Mouse (Mus musculus) stomach, postnatal 0 days (tissue): ENCODE measurements around the gene Nptxr. TPM values are rescaled to one million over a fixed set of nuclear protein-coding genes. Genes with fewer than 3 reads are reported as not detected.

Source experiments
- ATAC-seq: fragments of 200-750 bp; cut with Nextera tagmentation; 2 replicates; pipeline ENCODE4 v1.8.0; 2017; ENCODE audit not compliant: low FRiP score, low TSS enrichment
- DNase-seq: peaks from one replicate; pipeline ENCODE4 v3.0.0-alpha.2; 2016; ENCODE audit warnings: low spot score
- H3K27ac ChIP-seq: fragments of 300-500 bp; sonication (generic); replicated peaks from 2 replicates; pipeline ENCODE4 v1.5.1; 2014; ENCODE audit warnings: mild to moderate bottlenecking, control low read depth
- H3K27me3 ChIP-seq: fragments of 300-500 bp; sonication (generic); 2 replicates; pipeline ENCODE4 v1.6.1; 2014; ENCODE audit warnings: low read length; ENCODE audit not compliant: control insufficient read depth, insufficient read depth
- H3K36me3 ChIP-seq: fragments of 300-500 bp; sonication (generic); 2 replicates; pipeline ENCODE4 v1.6.1; 2014; ENCODE audit warnings: low read length, mixed read lengths; ENCODE audit not compliant: control insufficient read depth, insufficient read depth
- H3K4me1 ChIP-seq: fragments of 300-500 bp; sonication (generic); replicated peaks from 2 replicates; pipeline ENCODE4 v1.6.1; 2014; ENCODE audit warnings: antibody characterized with exemption; ENCODE audit not compliant: control insufficient read depth, insufficient read depth
- H3K4me2 ChIP-seq: fragments of 300-500 bp; sonication (generic); replicated peaks from 2 replicates; pipeline ENCODE4 v1.6.1; 2014; ENCODE audit warnings: low read depth, mild to moderate bottlenecking, control low read depth, moderate library complexity
- H3K4me3 ChIP-seq: fragments of 300-500 bp; sonication (generic); 2 replicates; pipeline ENCODE4 v1.5.1; 2014; ENCODE audit warnings: low read depth, low read length, control low read depth
- H3K9ac ChIP-seq: fragments of 300-500 bp; sonication (generic); 2 replicates; pipeline ENCODE4 v1.6.1; 2014; ENCODE audit warnings: mild to moderate bottlenecking, low read length, control low read depth, mixed read lengths
- H3K9me3 ChIP-seq: fragments of 300-500 bp; sonication (generic); 2 replicates; pipeline ENCODE4 v1.6.1; 2016; ENCODE audit warnings: low read length; ENCODE audit not compliant: control insufficient read depth
- CTCF ChIP-seq: IDR thresholded peaks from 2 replicates; pipeline ENCODE4 v1.5.1; 2016; ENCODE audit warnings: antibody characterized with exemption, low read depth, mild to moderate bottlenecking, moderate library complexity
- EP300 ChIP-seq: optimal IDR thresholded peaks from 2 replicates; pipeline ENCODE3; 2016; ENCODE audit warnings: antibody characterized with exemption
- whole genome bisulfite sequencing: fragments of 180-500 bp; shearing (Covaris S2); extraction: QIAGEN DNeasy Blood & Tissue Kit; methylation state at CpG from one replicate; pipeline ENCODE4 v1.1.7; 2014; 5-methylcytosine and 5-hydroxymethylcytosine counted together
- polyA plus RNA-seq: library from polyadenylated mRNA; unstranded; fragments of >200 nt; fragmentation: Nextera tagmentation; extraction: Ambion mirVana; gene quantifications from 2 replicates; pipeline ENCODE4 v1.2.1, GENCODE M21; 2015

Gene Nptxr
- polyA plus RNA-seq, 1 experiment from 2014 or later = 2.0 TPM

DNA sequence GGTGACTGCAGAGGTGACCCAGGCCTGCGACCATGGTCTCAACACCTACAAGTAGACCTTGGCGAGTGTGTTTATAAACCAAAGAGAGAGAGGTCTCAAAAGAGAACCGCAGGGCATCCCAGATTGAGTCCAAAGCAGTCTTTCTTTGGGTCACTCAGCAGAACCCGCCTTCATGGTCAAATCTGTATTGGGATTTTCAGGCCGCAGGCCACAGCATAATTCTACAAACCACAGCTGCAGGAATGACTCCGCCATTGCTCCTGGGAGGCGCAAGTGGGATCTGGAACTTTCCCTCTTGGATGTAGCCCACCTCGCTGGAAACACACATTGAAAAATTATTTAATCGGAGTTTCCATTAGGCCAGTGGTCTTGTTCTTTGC, 30.3 kb upstream of the Nptxr start:
- Histone ChIP-seq H3K9me3 (no peaks in the 10 kb centered on the region), H3K27me3 (no peaks in the 10 kb centered on the region), H3K4me3 (peak overlapping the region; percentile 78; the same call in 1 of the 2 replicates), H3K9ac (no peak overlapping the region), H3K4me2 (peak overlapping the region; percentile 89), H3K27ac (peak overlapping the region; percentile 90), H3K36me3 (no peaks in the 10 kb centered on the region; the same call in 1 of the 2 replicates), H3K4me1 (no peaks in the 10 kb centered on the region)
- DNase-seq (no peak), ATAC-seq (no peak)
- WGBS = 49% methylated on average over 9 of the region's 9 CpGs
- TF ChIP-seq EP300 = no peak

DNA sequence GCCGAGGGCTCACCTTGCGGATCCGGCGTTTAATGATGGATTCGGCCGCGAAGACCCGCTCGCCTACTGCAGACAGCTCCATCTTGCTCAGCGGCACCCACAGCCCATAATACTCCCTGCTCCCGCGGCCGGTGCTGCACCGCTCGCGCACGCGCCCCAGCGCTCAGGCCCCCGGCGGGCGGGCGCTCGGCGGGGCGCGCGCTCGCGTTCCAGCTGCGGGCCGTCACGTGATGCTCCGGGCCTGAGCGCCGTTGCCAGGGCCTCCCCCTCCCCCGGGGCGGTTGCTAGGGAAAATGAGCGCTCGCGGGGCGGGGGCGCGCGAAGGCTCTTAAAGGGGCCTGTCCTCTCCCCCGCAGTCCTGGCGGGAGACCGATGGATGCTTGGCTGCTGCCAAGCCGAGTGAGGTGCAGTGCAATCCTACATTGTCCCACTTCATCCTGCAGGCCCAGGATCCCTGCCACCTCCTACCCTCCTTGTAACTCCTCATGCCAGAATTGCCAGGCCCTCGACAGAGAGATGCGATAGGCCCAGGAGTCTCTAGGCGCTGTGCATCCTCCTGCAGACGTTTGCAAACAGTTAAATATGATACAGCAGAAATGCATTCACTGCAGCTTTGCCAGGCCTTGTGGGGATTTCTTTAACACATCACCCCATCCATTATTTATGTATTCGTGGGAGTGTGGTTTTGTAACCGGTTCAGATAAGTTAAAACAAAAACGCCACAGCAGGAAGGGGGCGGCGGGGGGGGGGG, 29.7 kb upstream of the Nptxr start, which contains the start of the genes Npcd and Cbx6:
TSS of gene Npcd (minus strand) at position 108 of the 751 bp plus-strand sequence.
TSS of gene Cbx6 (minus strand) at position 559 of the 751 bp plus-strand sequence.
- DNase-seq (peak; percentile 93), ATAC-seq (peak; percentile 88)
- Histone ChIP-seq H3K4me1 (no peaks in the 10 kb centered on the region), H3K4me2 (peak within 1 kb of the TSS; percentile 89), H3K4me3 (peak within 1 kb of the TSS; percentile 78), H3K9me3 (no peaks in the 10 kb centered on the region), H3K27me3 (no peaks in the 10 kb centered on the region), H3K27ac (peak within 1 kb of the TSS; percentile 90), H3K9ac (peak within 1 kb of the TSS; percentile 84), H3K36me3 (no peaks in the 10 kb centered on the region; the same call in 1 of the 2 replicates)
- under 1% methylated on average over 43 of the region's 58 CpGs for WGBS
- no peak for TF ChIP-seq EP300
- TF ChIP-seq CTCF = no peak

DNA sequence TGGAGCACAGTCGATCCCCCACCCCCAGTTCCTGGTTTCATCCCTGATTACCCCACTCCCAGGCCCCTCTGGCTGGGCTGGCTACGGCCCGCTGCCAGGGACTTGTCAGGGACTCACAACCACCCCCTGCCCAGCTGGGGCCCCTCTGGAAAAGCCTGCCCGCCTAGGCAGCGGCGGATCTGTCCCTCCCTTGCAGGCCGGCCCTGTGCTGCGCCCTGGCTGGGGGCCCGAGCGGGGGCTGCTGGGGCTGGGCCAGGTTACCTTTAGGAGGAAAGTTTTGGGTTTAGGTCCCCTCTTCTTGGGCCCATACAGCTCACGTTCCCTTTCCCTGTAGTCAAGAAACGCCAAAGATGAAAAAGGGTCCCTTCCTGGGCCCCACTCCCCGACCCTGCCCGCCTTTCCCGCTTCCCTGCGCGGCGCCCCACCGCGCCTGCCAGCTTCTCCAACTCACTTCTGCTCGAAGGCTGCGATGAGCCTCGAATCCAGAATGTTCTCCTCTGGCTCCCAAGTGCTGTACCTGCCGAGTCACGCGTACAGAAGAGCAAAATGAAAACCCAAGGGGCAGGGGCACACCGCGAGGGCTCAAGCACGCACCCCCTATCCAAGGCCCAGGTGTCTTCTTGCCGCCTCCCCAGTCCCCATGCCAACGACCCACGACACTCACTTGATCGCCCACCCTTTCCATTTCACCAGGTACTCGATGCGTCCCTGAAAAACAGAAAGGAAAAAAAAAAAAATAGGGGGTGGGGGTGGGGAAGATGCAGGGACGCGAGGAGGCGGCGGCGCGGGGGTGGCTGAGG, 28.9 kb upstream of the Nptxr start:
- H3K9ac ChIP-seq = peak overlapping the region; percentile 84
- H3K4me2 ChIP-seq = peak overlapping the region; percentile 89
- no peaks in the 10 kb centered on the region for H3K4me1 ChIP-seq
- H3K27me3 ChIP-seq = no peaks in the 10 kb centered on the region
- peak overlapping the region; percentile 90 for H3K27ac ChIP-seq
- 0 out of 2 replicates have a peak, but pooled peaks have one; percentile 5 for ATAC-seq
- TF ChIP-seq CTCF (no peak), EP300 (no peak)
- under 1% methylated on average over 41 of the region's 41 CpGs for WGBS
- no peaks in the 10 kb centered on the region; the same call in 1 of the 2 replicates for H3K36me3 ChIP-seq
- peak; percentile 57 for DNase-seq
- no peaks in the 10 kb centered on the region for H3K9me3 ChIP-seq
- peak overlapping the region; percentile 78 for H3K4me3 ChIP-seq

DNA sequence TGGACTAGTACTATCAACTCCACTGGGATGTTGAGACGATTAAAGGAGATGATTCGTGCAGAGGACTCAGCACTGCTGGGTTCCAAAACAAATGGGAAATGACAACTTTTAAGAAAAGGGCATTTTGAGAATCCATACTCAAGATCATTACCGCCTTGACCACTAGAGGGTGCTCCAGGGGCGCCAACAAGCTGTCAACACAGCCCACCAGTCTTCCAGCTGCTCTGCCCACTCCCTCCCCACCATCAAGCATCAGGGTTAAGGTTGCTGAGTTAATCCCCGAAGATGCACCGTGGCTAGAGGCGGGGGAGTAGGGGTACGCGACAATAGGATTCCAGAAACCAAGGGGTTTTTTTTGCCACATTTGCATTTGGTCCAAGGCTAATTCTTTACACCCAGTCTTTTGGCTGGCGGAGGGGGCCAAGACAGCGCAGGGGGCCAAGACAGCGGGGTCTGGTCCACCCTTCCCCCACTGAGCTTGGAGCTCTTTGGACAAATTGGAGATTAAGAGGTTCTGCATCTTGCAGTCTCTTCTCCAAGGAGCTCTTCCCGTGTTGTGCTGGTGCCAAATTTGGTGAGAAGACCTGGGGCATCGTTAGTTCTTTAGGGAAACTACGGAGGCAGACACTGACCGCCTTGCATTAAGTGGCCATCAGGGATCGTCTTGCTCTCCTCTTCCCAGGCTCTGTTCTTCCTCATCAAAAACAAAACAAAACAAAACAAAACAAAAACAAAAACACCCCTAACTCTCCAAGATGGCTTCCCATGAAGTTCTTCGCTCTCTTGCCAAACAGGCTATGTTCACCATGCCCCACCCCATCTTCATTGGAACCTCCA, 27.7 kb upstream of the Nptxr start:
- H3K27ac ChIP-seq = peak overlapping the region; percentile 90
- TF ChIP-seq EP300 = no peak
- TF ChIP-seq CTCF = peak; percentile 95
- no peaks in the 10 kb centered on the region for H3K9me3 ChIP-seq
- no peaks in the 10 kb centered on the region for H3K4me1 ChIP-seq
- peak overlapping the region; percentile 84 for H3K9ac ChIP-seq
- 22% methylated on average over 18 of the region's 18 CpGs for WGBS
- H3K36me3 ChIP-seq = peaks cover 10% of the 10 kb centered on the region
- H3K4me3 ChIP-seq = peak overlapping the region; percentile 78
- no peak for ATAC-seq
- no peaks in the 10 kb centered on the region for H3K27me3 ChIP-seq
- H3K4me2 ChIP-seq = peak overlapping the region; percentile 89
- DNase-seq = peak; percentile 81

GRCm38 (mm10) chr15:79830388-79830787, 25.8 kb upstream of the Nptxr start:
- ATAC-seq = peak; percentile 45; the same call in 1 of the 2 replicates
- peak; percentile 72 for DNase-seq
- Histone ChIP-seq H3K4me2 (no peak overlapping the region), H3K4me3 (no peak overlapping the region), H3K9ac (no peak overlapping the region), H3K36me3 (peaks cover 19% of the 10 kb centered on the region), H3K27me3 (no peaks in the 10 kb centered on the region), H3K27ac (no peak overlapping the region), H3K9me3 (no peaks in the 10 kb centered on the region), H3K4me1 (no peaks in the 10 kb centered on the region)
- TF ChIP-seq CTCF = peak; percentile 90
- no peak for TF ChIP-seq EP300
- 12% methylated on average over 4 of the region's 4 CpGs for WGBS
